Mouse (Mus musculus): Measurements from ENCODE around the gene Gtsf1l.

Gtsf1l gene

DNA sequence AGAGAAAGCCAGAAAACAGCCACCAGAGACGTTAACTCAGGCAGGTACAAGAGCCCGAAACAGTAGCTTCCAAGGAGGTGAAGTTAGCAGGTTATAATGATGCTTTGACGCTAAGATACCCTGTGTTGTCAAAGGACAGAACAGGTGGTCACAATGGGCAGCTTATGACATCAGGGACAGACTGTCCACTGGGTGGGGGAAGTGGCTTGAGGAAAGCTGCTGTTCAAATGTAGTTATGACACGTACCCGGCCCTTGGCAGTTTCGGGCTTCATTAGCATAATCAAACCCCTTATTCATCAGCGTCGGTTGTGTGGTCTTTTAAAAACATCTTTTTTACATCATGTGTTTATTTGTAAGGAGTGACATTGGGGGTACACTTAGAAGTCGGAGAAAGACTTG is at the start of gene Gtsf1l:
TSS of gene Gtsf1l (minus strand) at position 128 of the 400 bp plus-strand sequence.
- no peak for DNase-seq (ENCODE audit: low spot score)

DNA sequence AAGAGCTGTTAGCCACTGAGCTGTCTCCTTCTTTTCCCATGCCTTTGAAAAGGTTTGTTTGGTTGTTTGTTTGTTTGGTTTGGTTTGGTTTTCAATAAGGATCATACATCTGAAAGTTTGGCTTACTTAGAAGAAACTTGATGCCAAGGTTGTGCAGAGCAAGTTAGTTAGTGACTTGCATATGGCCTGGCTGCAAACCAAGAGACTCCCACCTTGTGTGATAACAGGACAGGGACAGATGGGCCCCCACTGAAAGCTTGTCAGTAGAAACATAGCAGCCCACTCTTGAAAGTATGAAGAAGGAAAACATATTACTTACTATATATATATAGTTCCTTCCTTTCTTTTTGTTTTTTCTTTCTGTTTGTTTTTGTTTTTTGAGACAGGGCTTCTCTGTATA is 49.3 kb upstream of the Gtsf1l start:
- DNase-seq (ENCODE audit: low spot score), result no peak

DNA sequence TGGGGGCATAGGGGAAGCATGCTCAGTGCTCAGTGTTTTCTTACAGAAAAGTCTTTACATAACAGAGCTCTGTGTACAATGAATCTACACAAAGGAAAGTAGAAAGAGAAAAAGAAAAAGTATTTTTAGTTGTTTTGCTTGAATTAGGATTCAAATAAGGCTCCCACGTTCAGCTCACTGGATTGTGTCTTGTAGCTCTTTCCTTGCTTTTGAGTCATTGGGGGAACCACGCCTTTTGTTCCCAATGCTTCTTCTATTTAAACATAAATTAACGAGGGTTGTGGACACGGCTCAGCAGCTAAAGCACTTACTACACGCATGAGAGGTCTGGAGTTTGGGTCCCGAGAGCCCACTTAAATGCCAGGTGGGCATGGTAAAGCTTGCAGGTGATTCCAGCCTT is 48.3 kb upstream of the Gtsf1l start:
- DNase-seq (ENCODE audit: low spot score), result no peak

DNA sequence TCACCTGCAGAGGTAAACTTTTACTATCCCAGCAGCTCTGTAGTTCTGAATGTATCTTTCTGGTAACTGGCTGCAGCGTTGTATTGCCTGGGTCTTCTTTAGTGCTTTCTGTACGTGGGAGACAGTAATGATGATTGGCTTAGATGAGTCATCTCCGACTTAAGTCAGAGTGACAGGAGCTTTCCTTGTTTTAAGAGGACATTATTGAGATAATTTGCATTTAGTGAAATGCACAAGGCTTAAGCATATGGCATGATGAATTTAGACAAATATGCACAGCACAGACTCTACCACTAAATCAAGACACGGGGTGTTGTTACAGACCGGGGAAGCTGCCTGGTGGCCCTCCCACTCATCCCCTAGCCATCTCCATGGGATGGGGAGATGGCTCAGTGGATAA is 44.7 kb upstream of the Gtsf1l start:
- no peak for DNase-seq (ENCODE audit: low spot score)

DNA sequence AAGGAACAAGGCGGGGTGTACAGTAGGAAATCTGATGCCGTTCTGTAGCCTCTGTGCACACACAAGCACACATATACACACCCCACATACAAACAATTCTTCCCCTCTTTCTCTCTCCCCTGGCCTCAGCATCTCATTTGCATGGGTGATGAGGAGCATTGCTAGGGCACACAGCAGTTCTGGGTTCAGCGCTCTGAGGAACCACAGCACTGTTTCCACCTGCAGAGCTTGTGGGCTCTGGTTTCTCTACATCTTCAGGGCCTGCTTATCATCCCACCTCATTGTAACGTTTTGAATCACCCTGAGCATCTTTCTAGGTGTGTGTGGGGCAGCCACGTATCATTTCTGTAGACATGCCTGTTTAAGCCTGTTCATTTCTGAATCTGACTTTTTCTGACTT is 43.2 kb upstream of the Gtsf1l start:
- DNase-seq (ENCODE audit: low spot score), result no peak

DNA sequence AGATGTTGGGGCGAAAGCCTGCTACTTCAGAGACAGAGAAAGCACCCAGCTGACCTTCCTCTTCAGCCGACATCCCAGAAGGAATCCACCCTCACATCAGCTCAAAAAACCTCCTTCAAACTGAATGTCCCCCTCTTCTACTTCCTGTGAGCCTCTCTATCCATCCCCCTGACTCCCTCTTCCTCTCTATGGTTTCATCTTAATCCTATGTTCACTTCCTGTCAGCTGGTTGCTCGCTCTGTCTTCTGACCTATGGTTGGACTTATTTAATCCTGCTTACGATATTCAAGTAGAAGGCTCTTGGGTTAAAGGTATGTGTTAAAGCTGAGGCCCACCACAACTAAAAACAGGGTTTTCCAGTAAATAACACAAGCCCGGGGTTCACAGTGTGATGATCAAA is 35.8 kb upstream of the Gtsf1l start:
- DNase-seq (ENCODE audit: low spot score), result no peak

DNA sequence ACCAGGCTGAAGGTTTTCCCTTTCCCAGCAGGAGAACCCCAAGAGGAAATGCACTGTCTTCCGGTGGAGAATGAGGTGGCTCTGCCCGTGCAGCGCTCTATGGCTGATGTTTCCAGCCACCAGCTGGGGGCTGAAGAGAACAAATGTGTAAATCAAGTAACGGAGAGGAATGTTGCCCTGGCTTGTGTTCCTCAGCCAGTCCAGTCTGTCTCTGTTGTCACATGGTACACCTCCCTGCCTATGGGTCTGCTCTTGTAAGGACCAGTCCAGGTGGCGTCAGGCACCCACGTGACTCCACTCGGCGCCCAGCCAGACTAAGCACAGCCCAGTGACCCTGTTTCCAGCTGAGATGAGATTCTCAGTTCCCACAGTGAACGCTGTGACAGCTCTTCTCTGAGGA is 34.7 kb upstream of the Gtsf1l start:
- DNase-seq (ENCODE audit: low spot score), result peak; percentile 73

DNA sequence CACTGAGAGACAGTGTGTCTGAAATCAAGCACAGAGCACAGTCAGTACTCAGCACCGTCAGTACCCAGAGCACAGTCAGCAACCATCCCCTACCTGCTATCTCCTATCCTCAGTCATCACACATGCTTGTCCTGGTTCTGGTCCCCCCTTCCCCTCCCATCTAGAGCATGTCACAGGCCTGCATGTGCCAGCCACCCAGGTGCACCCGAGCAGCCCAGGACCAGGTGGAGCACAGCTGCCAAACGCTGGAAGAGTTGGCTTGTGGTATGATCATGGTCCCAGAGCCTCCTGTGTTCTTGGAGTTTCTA is 33.7 kb upstream of the Gtsf1l start:
- no peak for DNase-seq (ENCODE audit: low spot score)

DNA sequence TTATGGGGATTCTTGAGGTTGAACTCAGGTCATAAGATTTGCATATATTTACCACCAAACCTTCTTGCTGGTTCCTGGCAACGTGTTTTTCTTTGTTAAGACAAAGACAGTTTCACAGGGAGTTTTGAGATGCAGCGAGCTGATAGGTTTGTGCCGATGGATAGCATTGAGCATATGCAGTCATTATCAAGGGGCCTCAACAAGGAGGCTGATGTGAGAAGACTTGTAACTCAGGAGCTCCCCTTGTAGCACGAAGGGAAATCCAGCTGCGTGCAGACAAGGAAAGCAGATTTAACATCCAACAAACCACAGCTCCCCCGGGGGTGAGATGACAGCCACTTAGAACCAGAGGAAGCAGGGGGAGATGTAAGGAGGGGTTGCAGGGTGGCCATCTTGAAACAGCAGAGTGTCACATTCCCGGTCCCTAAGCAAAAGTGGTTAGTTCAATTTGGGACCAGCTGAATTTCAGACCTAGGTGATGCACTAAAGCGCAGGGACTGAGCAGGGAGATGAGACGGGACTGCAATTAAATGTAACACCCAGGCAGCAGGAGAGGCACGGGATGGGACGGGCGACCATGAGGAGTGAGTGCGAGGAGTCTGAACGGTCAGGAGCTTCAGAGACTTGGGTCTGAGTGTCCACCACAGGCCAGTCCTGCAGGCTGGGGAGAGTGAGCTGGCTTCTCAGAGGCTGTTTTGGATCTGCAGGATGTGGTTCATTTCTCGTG is 33.1 kb upstream of the Gtsf1l start:
- no peak for DNase-seq (ENCODE audit: low spot score)

DNA sequence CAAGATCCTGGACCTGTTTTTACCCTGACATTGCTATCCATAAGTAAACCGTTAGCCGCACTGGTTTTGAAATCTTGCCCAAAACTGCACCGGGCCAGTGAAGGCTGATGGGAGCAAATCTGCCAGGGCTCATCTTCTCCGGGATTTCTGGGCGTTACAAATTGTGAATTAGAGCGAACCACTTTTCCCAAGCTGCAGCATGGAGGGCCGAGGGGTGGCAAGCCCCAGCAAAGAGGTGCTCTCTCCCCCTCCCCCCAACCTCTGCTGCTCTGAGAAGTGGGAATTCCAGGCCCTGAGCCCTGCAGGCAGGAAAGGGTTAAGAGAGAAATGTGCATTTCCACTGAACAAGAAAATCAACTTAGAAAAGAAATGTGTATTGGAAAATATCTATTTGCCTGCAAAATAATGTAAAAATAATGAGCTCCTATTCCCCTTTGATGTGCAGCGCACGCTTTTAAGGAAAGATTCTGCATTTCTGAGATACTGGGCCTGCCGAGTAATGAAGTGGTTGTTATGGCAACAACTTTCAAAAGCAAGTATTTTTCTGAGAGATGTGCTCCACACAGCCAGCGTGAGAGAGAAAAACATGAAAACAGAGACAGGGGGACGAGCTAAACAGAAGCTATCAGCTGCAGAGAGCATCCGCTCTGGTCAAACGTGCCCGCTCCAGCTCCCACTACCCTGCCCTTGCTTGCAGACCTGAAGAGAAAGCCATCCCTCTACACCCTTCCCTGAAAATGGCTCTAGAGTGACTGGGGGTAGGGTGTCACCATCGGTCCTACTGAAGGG is 24.0 kb upstream of the Gtsf1l start:
- no peak for DNase-seq (ENCODE audit: low spot score)

DNA sequence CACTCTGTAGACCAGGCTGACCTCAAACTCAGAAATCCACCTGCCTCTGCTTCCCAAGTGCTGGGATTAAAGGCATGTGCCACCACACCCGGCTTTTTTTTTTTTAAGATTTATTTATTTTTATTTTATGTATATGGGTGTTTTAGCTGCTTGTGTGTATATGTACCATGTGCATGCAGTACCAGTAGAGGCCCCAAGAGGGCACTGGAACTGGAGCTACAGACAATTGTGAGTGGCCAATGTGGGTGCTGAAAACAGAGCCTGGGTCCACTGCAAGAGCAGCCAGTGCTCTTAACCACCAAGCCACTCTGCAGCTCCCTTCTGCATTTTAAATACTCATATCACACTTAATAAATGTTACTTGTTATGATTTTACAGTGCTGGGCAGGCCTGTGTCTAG is 23.1 kb upstream of the Gtsf1l start:
- no peak for DNase-seq (ENCODE audit: low spot score)

DNA sequence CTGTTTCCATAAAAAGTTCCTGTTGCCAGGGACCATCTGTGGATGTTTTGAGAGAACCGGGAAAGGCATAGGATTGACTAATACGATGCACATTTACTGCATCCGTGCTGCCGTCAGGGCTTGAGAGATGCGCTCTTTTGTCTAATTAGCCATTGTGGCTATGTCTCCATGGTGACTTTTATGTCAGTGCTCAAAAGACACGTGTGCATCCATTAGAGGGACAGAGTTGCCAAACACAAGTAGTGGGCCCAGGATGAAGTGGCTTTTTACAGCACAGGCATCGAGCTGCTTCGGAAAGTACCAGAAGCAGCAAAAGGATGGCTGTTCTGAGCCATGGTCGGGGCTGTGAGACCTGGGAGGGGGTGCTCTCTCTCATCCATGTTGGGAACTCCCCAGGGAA is 20.7 kb upstream of the Gtsf1l start:
- no peak for DNase-seq (ENCODE audit: low spot score)

DNA sequence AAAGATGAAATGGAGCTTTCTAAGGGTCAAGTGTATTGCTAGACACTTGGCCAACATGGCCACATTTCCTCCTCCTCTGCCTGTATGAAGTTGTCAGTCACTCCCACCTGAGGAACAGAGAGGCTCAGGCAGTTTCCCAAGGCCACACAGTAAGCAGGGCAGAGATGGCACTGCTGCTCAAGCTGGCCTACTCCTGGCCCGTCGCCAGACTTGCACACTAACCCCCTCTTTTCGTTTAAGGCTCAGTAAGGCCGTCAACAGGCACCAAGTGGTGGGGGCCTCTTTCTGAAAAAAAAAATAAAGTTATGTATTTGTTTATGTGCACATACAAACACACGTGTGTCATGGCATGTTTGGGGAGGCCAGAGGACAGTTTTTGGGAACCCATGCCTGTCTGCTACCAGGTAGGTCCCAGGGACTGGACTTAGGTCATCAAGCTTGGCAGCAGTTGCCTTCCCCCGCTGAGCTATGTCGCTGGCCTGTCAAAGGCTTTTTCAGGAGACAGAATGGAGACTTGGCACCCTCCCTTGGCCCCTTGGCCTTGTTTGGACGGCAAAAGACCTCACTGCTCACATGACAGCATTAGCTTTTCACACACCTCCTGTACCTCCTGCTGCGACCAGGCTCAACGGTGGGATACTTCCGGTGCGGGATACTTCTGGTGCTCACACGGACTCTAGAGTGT is 16.6 kb upstream of the Gtsf1l start:
- no peak for DNase-seq (ENCODE audit: low spot score)

DNA sequence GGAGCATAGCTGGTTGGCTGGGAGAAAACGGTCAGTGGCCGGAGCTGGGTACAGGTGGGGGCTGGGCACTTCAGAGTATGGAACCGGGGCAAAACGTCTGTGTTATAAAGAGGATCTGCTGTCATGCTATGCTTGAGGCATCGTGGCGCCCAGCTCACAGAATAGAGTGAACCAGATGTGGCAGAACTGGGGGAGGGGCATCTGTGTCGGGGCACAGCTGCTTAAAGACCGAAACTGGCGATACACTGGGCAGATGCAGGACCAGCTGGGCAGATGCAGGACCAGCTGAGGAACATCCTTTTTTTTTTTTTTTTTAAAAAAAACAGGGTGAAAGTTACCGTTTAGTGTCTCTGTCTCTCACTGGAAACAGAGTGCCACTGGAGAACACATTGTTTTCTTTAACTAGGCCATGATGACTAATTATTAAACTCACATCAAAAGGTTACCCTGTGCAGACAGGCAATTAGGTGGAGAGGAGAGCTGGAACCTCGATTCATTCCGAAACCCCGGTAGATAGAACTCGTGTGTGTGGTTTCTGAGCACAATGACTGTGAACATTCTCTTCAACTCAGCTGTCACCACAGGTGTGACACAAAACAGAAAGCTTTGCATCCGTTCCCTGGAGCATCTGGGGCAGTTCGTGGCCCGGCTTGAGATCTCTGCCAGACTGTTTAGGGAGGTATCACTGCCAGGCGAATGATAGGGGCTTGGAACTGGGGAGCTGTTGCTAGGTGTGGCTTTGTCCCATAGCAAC is 15.4 kb upstream of the Gtsf1l start:
- DNase-seq (ENCODE audit: low spot score), result no peak

DNA sequence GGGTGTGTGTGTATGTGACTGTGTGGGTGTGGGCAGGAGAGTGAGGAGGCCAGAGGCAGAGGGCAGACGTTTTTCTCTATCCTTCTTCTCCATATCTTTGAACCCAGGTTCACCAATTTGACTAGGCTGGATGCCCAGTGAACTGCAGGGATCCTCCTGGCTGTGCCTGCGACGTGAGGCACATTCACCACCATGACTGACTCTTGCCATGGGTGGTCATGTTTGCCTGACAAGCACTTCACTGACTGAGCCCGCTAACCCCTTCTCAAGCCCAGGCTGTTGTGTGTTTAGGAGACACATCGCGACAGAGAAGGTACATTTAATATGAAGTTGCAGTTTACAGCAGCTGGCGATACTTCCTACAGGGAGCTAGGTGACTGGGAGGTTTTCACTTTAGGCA is 14.6 kb upstream of the Gtsf1l start:
- DNase-seq (ENCODE audit: low spot score), result no peak

DNA sequence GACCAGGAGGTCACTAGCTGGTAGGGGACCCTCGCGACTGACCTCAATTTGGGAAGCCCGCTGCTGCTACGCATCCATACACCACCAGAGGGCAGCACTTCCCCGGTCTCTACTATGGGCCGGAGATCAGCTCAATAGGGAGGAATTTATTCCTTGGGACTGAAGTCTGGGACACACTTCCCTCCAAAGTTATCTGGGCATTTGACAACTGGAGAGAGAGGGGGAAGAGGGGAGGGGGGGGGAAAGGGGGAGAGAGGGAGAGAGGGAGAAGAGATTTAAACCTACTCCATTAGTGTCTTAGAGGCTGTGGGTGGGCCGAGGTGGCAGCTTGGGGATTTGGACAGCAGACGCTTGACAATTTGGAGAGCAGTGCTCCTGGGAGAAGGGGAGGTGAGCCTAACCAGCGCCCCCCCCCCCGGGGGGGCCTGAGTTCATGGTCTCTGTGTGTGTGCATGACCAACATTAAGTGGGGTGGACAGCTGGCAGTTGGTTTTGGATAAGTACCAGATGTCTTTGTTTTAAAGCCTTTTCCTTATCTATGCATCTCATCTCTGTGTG is 14.1 kb upstream of the Gtsf1l start:
- DNase-seq (ENCODE audit: low spot score), result peak; percentile 88

DNA sequence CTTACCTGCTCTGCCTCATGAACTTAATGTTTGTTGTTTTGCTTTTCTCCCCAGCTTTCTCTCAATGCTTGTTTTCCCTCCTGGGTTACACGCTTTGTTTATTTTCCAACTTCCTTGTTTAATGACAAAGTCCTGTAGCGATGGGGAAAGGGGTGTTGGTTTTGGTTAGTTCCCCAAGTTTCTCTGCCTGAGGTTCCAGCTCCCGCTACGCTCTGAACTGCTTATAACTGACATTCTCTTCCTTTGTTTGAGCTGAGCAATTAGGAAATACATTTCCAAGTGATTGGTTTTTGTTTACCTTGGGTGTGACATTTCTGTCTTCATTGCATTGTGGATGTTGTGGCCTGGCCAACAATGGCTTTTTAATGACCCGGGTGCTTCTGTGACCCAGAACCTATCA is 12.9 kb upstream of the Gtsf1l start:
- no peak for DNase-seq (ENCODE audit: low spot score)

DNA sequence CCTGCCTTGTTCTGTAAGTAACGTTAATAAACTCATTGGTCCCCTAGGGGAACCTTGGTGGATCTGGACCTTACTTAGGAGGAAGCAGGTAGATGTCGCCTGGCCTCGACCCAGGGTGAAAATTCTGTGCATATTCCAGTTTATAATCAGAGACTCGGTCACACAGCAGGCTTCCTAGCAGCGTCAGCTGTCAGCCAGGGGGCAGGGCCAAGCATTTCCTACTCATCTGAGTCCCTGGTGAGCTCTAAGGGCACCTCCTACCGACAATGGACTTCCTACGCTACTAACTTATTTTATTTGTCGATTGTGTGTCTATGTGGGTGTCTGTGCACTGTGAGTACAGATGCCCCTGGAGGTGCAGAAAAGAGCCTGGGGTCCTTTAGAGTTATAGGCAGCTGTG is 12.3 kb upstream of the Gtsf1l start:
- DNase-seq (ENCODE audit: low spot score), result no peak

DNA sequence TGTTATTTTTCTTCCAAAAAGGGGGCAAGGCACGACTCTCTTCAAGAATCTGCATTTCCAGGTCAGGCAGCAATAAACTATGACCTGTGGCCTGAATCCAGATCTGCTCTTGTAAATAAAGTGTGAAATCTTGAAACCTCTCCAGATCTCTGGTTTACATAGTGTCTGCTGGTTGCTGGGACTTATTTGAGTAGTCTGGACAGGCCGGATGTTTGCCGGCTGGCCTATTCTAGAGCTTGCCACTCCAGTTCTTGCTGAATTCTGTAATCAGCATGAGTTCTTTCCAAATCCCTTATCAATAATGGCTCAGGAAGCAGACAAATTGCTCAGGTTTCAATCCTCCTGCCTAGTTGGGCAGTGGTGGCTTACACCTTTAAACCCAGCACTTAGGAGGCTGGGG is 8.1 kb upstream of the Gtsf1l start:
- no peak for DNase-seq (ENCODE audit: low spot score)

DNA sequence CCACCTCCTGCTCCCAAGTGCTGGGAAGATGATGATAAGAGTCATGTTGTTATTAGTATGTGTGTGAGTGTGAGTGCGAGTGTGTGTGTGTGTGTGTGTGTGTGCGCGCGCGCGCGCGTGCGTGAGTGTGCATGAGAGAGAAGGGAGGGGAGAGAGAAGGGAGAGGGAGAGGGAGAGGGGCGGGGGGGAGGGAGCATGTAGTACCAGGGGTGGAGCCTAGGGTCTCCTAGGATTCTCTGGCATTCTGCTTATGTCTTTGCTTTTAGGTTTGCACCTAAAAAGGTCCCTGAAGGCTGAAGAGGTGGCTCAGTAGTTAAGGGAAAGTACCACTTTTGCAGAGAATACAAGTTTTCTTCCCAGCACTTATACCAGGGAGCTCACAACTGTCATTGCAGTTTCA is 7.3 kb upstream of the Gtsf1l start:
- no peak for DNase-seq (ENCODE audit: low spot score)

DNA sequence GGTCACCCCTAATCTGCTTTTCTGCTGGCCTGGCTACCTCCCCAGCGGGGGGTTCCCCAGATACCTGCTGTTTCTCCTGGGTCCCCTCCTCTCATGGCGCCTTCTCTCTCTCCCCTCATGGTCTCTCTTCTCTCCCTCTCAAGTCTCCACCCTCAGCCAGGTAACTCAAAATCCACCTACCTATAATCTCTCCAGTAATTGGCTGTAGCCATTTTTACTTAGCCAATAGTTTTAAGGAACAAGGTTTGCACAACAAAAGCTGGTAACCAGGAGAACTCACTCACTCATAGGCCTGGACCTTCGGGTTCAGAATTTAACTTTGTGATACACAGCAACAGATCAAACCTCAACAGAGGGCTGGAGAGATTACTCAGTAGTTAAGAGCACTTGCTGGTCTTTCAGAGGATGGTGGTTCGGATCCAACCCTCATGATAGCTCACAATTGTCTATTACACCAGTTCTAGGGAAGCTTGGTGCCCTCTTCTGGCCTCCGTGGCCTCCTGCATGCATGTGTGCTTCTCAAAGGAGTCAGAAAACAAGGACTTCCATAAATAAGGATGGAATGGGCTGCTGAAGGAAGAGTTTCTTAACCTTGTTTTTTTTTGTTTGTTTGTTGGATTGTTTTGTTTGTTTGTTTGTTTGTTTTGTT is 1.9 kb upstream of the Gtsf1l start:
- DNase-seq (ENCODE audit: low spot score), result no peak

DNA sequence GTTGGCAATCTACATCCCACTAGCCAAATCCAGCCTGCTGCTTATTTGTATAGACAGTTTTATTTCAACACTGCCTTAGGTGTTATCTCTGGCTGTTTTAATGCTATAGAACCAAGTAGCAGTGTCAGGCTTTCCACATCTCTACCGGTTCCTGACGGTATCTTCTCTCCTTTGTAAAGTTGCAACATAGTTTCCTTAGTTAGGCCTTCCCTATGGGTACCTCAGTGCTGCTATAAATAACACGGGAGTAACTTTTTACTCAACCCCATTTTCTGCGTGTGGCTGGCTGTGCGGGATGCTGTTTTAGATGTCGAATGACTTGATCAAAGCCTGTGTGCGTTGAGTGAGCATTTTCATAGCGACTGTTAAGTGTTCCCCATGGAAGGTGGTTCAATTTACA is 1.1 kb downstream of the Gtsf1l start:
- no peak for DNase-seq (ENCODE audit: low spot score)
